Mouse (Mus musculus) c-Kit-negative CD71-positive TER-119-positive erythroid progenitor cells, embryonic 14.5 days (primary cell): ENCODE data around the gene Olig2.

ENCODE experiments used
- DNase-seq: peaks from one replicate; pipeline ENCODE4 v3.0.0-alpha.2; 2013; ENCODE audit warnings: low read depth, low spot score

Gene Olig2

DNA sequence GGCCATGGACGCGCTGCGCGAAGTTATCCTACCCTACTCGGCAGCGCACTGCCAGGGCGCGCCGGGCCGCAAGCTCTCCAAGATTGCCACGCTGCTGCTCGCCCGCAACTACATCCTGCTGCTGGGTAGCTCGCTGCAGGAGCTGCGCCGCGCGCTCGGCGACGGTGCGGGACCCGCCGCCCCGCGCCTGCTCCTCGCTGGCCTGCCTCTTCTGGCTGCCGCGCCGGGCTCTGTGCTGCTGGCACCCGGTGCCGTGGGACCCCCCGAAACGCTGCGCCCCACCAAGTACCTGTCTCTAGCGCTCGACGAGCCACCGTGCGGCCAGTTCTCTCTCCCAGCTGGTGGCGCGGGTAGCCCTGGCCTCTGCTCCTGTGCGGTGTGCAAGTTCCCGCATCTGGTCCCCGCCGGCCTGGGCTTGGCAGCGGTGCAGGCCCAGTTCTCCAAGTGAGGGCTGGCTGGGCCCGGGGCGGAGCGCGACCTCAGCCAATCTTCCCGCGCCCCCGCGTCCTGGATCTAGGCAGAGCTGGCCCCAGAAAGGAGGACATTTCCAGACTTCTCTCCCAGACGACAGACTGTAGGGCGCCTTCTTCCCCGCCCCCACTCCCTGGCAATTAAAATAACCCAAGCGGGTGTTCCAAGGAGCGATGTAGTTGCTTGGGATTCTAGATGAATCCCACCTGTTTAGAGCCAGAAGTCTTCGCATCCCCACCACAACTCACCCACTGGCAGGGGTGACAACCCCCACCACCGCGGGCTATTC is 45.1 kb downstream of the Olig2 start:
- no peak for DNase-seq

DNA sequence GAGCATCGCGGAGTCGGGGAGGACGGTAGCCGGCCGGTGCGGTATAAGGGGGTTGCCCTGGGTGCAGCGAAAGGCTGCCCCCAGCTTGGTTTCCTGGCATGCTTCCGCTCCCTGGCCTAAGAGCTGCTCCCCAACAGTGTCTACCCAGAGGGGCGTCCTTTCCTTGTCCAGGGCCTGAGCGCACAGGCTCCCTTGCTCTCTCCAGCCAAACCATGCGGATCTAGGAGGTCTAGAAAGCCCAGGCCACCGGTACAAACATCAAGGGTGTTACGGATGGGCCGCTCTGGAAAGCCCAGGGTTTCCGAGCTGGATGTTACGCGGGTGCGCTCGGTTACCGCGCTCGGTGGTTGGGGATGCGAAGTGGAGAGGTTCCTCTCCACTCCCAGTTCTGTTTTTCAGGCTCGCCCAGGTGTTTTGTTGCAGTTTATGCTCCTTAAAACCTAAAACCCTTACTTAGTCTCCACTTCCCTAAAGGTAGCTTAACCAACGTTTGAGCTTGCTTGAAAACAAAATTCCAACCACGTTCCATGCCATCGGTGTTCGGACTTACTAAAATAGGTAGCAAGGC is 45.8 kb downstream of the Olig2 start:
- DNase-seq, result no peak

DNA sequence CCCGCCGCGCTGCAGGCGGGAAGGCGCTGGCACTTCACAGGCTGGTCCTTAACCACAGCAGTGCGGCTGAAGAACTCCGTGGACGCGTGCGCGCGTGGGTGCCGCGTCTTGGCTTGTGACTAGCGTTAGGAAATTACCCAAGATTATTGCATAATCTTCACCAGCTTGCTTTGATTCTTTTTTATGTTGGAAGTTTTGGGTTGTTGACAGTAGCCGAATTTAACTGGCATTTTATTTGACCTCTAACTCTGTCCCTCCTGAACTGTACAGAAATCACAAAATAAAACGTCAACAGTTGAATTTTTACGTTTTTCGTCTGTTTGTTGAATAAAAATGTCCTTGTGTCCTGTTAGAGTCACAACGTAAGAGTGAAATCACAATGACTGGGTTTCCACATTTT is 46.4 kb downstream of the Olig2 start:
- no peak for DNase-seq
